In genomic region chr3:133613836-133614711, GRCm38 (mm10) we compare ENCODE assay signal across 8 mouse cellular contexts.
DNase-seq lines count a peak whose midpoint lies in the region; ATAC-seq lines count a peak whose summit lies in the region.

No protein-coding gene starts in this region.

- H3K27ac ChIP-seq in hindbrain, embryonic 14.5 days, result peak overlapping the region; percentile 68
- H3K27ac ChIP-seq in midbrain, embryonic 16.5 days (ENCODE audit: low read length), result peak overlapping the region; percentile 84

- H3K27me3 ChIP-seq in hindbrain, embryonic 14.5 days (ENCODE audit: control insufficient read depth, insufficient read depth, low read length), result no peaks in the 10 kb centered on the region
- H3K27me3 ChIP-seq in midbrain, embryonic 16.5 days (ENCODE audit: control insufficient read depth, insufficient read depth, low read depth, low read length), result no peaks in the 10 kb centered on the region

- peak; percentile 31; the same call in 1 of the 2 replicates for ATAC-seq in frontal cortex, adult (ENCODE audit: low TSS enrichment)
- peak; percentile 92 for ATAC-seq in activated CD4-positive, CD25-positive, alpha-beta regulatory T cell, adult 4 months
- ATAC-seq in hindbrain, embryonic 14.5 days (ENCODE audit: low FRiP score), result peak; percentile 53; the same call in 1 of the 2 replicates
- ATAC-seq in midbrain, embryonic 16.5 days, result peak; percentile 78
- ATAC-seq in granulocyte monocyte progenitor cell, adult 5-6 weeks (replicated peaks; ENCODE audit: poor library complexity, severe bottlenecking), result no peak

- H3K4me3 ChIP-seq in hindbrain, embryonic 14.5 days (replicated peaks; ENCODE audit: low read length), result peak overlapping the region; percentile 20
- H3K4me3 ChIP-seq in midbrain, embryonic 16.5 days (ENCODE audit: low read depth, low read length), result peak overlapping the region; percentile 33

- no peaks in the 10 kb centered on the region for H3K36me3 ChIP-seq in hindbrain, embryonic 14.5 days (replicated peaks; ENCODE audit: control insufficient read depth, insufficient read depth)
- no peaks in the 10 kb centered on the region for H3K36me3 ChIP-seq in midbrain, embryonic 16.5 days (ENCODE audit: control insufficient read depth, insufficient read depth, low read length)

- DNase-seq in frontal cortex, postnatal 10 days (ENCODE audit: low spot score in 2 of 2), result no peak
- peak; percentile 67 for DNase-seq in hindbrain, embryonic 14.5 days (ENCODE audit: low spot score)
- no peak for DNase-seq in cerebellum, adult 9-10 months
- DNase-seq in adrenal gland, postnatal 4 days (ENCODE audit: low spot score in 2 of 2), result no peak

- peaks cover 13% of the 10 kb centered on the region; the same call in 1 of the 2 replicates for H3K4me1 ChIP-seq in hindbrain, embryonic 14.5 days (replicated peaks; ENCODE audit: control insufficient read depth, insufficient read depth, low read length)
- peaks cover 18% of the 10 kb centered on the region for H3K4me1 ChIP-seq in midbrain, embryonic 16.5 days (ENCODE audit: control insufficient read depth, insufficient read depth, low read length)

- H3K9me3 ChIP-seq in hindbrain, embryonic 14.5 days (ENCODE audit: control insufficient read depth, low read length), result no peaks in the 10 kb centered on the region
- 0 out of 2 replicates have a peak, but pooled peaks cover 2% of the 10 kb centered on the region for H3K9me3 ChIP-seq in midbrain, embryonic 16.5 days (replicated peaks; ENCODE audit: control insufficient read depth, low read length, poor library complexity, severe bottlenecking)

- peak overlapping the region; percentile 49 for H3K4me2 ChIP-seq in hindbrain, embryonic 14.5 days (replicated peaks)
- peak overlapping the region; percentile 59 for H3K4me2 ChIP-seq in midbrain, embryonic 16.5 days (ENCODE audit: low read length)

- peak overlapping the region; percentile 59 for H3K9ac ChIP-seq in hindbrain, embryonic 14.5 days
- peak overlapping the region; percentile 51 for H3K9ac ChIP-seq in midbrain, embryonic 16.5 days (ENCODE audit: low read depth, low read length)

- WGBS in hindbrain, embryonic 14.5 days, result 12% methylated on average over 12 of the region's 12 CpGs
- WGBS in midbrain, embryonic 16.5 days, result 5% methylated on average over 12 of the region's 12 CpGs
